Mouse (Mus musculus): ENCODE data around the gene Lct. TPM values are rescaled to one million over a fixed set of nuclear protein-coding genes. Genes with fewer than 3 reads are reported as not detected.

The Lct gene
- polyA plus RNA-seq, 1 experiment: 0.06 TPM

- Histone ChIP-seq H3K79me3 (ENCODE audit: low read depth) (peaks cover 34% of the 10 kb centered on the region), H3ac (ENCODE audit: control insufficient read depth, insufficient read length, low read depth) (peak within 1 kb of the TSS; percentile 85), H3K4me3 (ENCODE audit: insufficient read depth, poor library complexity, severe bottlenecking) (peak within 1 kb of the TSS; percentile 74), H3K27me3 (ENCODE audit: control insufficient read depth, insufficient read depth, insufficient read length) (no peaks in the 10 kb centered on the region), H3K36me3 (ENCODE audit: control insufficient read depth, insufficient read depth) (no peaks in the 10 kb centered on the region), H3K79me2 (ENCODE audit: control insufficient read depth, insufficient read depth) (peaks cover 45% of the 10 kb centered on the region)
- no peak for TF ChIP-seq CTCF (IDR thresholded peaks at IDR 0.05; ENCODE audit: control insufficient read depth, insufficient read depth, insufficient read length)
- no peak for TF ChIP-seq FOSL1 (IDR thresholded peaks at IDR 0.05; ENCODE audit: insufficient read depth, low read length, poor library complexity, severe bottlenecking)
- TF ChIP-seq USF1 (IDR thresholded peaks at IDR 0.05; ENCODE audit: low read depth): no peak
Measured at GRCm38 (mm10) chr1:128243627-128243995, 84.5 kb downstream of the Lct start, which contains the start of gene Ubxn4. Ubxn4 (plus strand) TSS chr1:128243964.

- no peaks in the 10 kb centered on the region for H3K79me3 ChIP-seq (ENCODE audit: low read depth)
- peaks cover 57% of the 10 kb centered on the region for H3K36me3 ChIP-seq (ENCODE audit: control insufficient read depth, insufficient read depth)
Measured at GRCm38 (mm10) chr1:128235181-128235580, 92.9 kb downstream of the Lct start.

More at GRCm38 (mm10) chr1:128235181-128235580, 92.9 kb downstream of the Lct start:
- H3K79me2 ChIP-seq (ENCODE audit: control insufficient read depth, insufficient read depth): no peaks in the 10 kb centered on the region
- H3K27me3 ChIP-seq (ENCODE audit: control insufficient read depth, insufficient read depth, insufficient read length): no peaks in the 10 kb centered on the region
- no peak overlapping the region for H3K4me3 ChIP-seq (ENCODE audit: insufficient read depth, poor library complexity, severe bottlenecking)
- TF ChIP-seq USF1 (IDR thresholded peaks at IDR 0.05; ENCODE audit: low read depth): no peak
- no peak overlapping the region for H3ac ChIP-seq (ENCODE audit: control insufficient read depth, insufficient read length, low read depth)

Other genes with a start within 250 kb of the Lct start
- 3.1 TPM for gene Zranb3, start 225.3 kb downstream of the Lct start, polyA plus RNA-seq (2012; fragmentation: generic; extraction: Trizol)
- gene R3hdm1, start 225.0 kb downstream of the Lct start, polyA plus RNA-seq (2012; fragmentation: generic; extraction: Trizol): 29.9 TPM
- gene Ubxn4, start 84.4 kb downstream of the Lct start, polyA plus RNA-seq (2012; fragmentation: generic; extraction: Trizol): 22.0 TPM
- gene Mcm6, start 31.3 kb upstream of the Lct start, polyA plus RNA-seq (2012; fragmentation: generic; extraction: Trizol): 110 TPM
- 52.3 TPM for gene Dars, start 89.0 kb upstream of the Lct start, polyA plus RNA-seq (2012; fragmentation: generic; extraction: Trizol)

Measured in C2C12 (cell line).